ENCODE assay signal across 10 mouse cellular contexts in genomic region chr3:30160961-30161670, GRCm38 (mm10).
DNase-seq lines count a peak whose midpoint lies in the region; ATAC-seq and TF ChIP-seq lines count a peak whose summit lies in the region.
"Had no signal": no experiment of that assay in that cellular context is flagged by ENCODE, and none has a peak within 500 bp of the region (broad histone marks: within the 10 kb centered on the region; RNA-seq: fewer than 3 reads in every experiment).

No protein-coding gene starts in this region.

- H3K4me1 ChIP-seq in kidney, embryonic 15.5 days, result peaks cover 22% of the 10 kb centered on the region; the same call in 1 of the 2 replicates
- peaks cover 4% of the 10 kb centered on the region; the same call in 1 of the 2 replicates for H3K4me1 ChIP-seq in heart, embryonic 15.5 days (replicated peaks)
- peaks cover 15% of the 10 kb centered on the region for H3K4me1 ChIP-seq in lung, embryonic 16.5 days (replicated peaks; ENCODE audit: control insufficient read depth, insufficient read depth, low read length)

- POLR2A ChIA-PET in Patski (lab: Charles Lee), result no interaction called here

- no peak for TF ChIP-seq CTCF in Patski (IDR thresholded peaks at IDR 0.05)

- H3K9me3 ChIP-seq in kidney, embryonic 15.5 days (replicated peaks), result no peaks in the 10 kb centered on the region
- no peaks in the 10 kb centered on the region for H3K9me3 ChIP-seq in heart, embryonic 15.5 days (replicated peaks)
- H3K9me3 ChIP-seq in lung, embryonic 16.5 days (ENCODE audit: control insufficient read depth, low read length), result no peaks in the 10 kb centered on the region
- H3K9me3 ChIP-seq: forebrain, embryonic 12.5 days; midbrain, embryonic 13.5 days had no signal

- in situ Hi-C loops in Patski (cut with MboI; ENCODE audit: low pct_unique_long_range_greater_than_20kb), result no loop called here

- H3K36me3 ChIP-seq in kidney, embryonic 15.5 days, result no peaks in the 10 kb centered on the region
- H3K36me3 ChIP-seq in heart, embryonic 15.5 days, result no peaks in the 10 kb centered on the region
- H3K36me3 ChIP-seq in lung, embryonic 16.5 days (ENCODE audit: control insufficient read depth, insufficient read depth, low read length), result no peaks in the 10 kb centered on the region
- H3K36me3 ChIP-seq: forebrain, embryonic 12.5 days; midbrain, embryonic 13.5 days had no signal

- no peak; the same call in 1 of the 2 replicates for ATAC-seq in kidney, embryonic 15.5 days (replicated peaks; ENCODE audit: low FRiP score)
- peak; percentile 44 for ATAC-seq in Patski
- no peak for ATAC-seq in heart, embryonic 15.5 days (replicated peaks; ENCODE audit: insufficient number of reproducible peaks, insufficient read depth, low FRiP score, low read depth)
- 0 out of 2 replicates have a peak, but pooled peaks have one; percentile 26 for ATAC-seq in lung, embryonic 16.5 days (ENCODE audit: low read depth)
- ATAC-seq: midbrain, embryonic 13.5 days had no signal

- 72% methylated on average over 5 of the region's 5 CpGs for WGBS in kidney, embryonic 15.5 days
- 54% methylated on average over 5 of the region's 5 CpGs for WGBS in heart, embryonic 15.5 days
- 57% methylated on average over 5 of the region's 5 CpGs for WGBS in lung, embryonic 16.5 days

- no peak overlapping the region for H3K4me3 ChIP-seq in kidney, embryonic 15.5 days (replicated peaks)
- H3K4me3 ChIP-seq in heart, embryonic 15.5 days, result no peak overlapping the region
- no peak overlapping the region for H3K4me3 ChIP-seq in lung, embryonic 16.5 days (ENCODE audit: low read length)
- H3K4me3 ChIP-seq: forebrain, embryonic 12.5 days; midbrain, embryonic 13.5 days had no signal

- H3K9ac ChIP-seq in kidney, embryonic 15.5 days, result no peak overlapping the region
- H3K9ac ChIP-seq in heart, embryonic 15.5 days, result no peak overlapping the region
- no peak overlapping the region for H3K9ac ChIP-seq in lung, embryonic 16.5 days (ENCODE audit: low read length)
- H3K9ac ChIP-seq: forebrain, embryonic 12.5 days; midbrain, embryonic 13.5 days had no signal

- H3K27ac ChIP-seq in kidney, embryonic 15.5 days, result 0 out of 2 replicates have a peak overlapping the region, but pooled peaks have one; percentile 14
- H3K27ac ChIP-seq in heart, embryonic 15.5 days, result peak overlapping the region; percentile 45
- H3K27ac ChIP-seq in lung, embryonic 16.5 days (ENCODE audit: low read length), result peak overlapping the region; percentile 32
- H3K27ac ChIP-seq: forebrain, embryonic 12.5 days; midbrain, embryonic 13.5 days had no signal

- CTCF ChIA-PET in Patski (lab: Charles Lee), result interaction anchor here (0.8 to 1.8 kb wide), 5 partner anchors 8 to 162 kb away, joined by 3 to 5 read pairs (median 3); no protein-coding TSS in a partner anchor

- no peak overlapping the region for H3K4me2 ChIP-seq in kidney, embryonic 15.5 days
- 0 out of 2 replicates have a peak overlapping the region, but pooled peaks have one; percentile 13 for H3K4me2 ChIP-seq in heart, embryonic 15.5 days
- H3K4me2 ChIP-seq in lung, embryonic 16.5 days (ENCODE audit: low read depth, low read length), result no peak overlapping the region
- H3K4me2 ChIP-seq: forebrain, embryonic 12.5 days; midbrain, embryonic 13.5 days had no signal

- DNase-seq in kidney, postnatal 4 days, result no peak
- DNase-seq in Patski (ENCODE audit: low read depth, low spot score), result no peak
- no peak for DNase-seq in frontal cortex, postnatal 10 days (ENCODE audit: low spot score in 2 of 2)
- no peak for DNase-seq in adipocyte (ENCODE audit: low spot score)
- no peak for DNase-seq in layer of hippocampus, adult 9-10 months (ENCODE audit: low spot score)

- no peaks in the 10 kb centered on the region for H3K27me3 ChIP-seq in kidney, embryonic 15.5 days
- H3K27me3 ChIP-seq in Patski, result peaks cover 4% of the 10 kb centered on the region
- no peaks in the 10 kb centered on the region for H3K27me3 ChIP-seq in heart, embryonic 15.5 days
- H3K27me3 ChIP-seq in lung, embryonic 16.5 days (ENCODE audit: control insufficient read depth, insufficient read depth, low read depth, low read length), result no peaks in the 10 kb centered on the region
- H3K27me3 ChIP-seq: midbrain, embryonic 13.5 days had no signal

Comparison
In these comparisons a context has a peak if more than half of its experiments do, and no peak if none do; other contexts are left out.
1. ATAC-seq: peak in Patski (single experiment) and lung, embryonic 16.5 days (single experiment); none in kidney, embryonic 15.5 days (single experiment) and heart, embryonic 15.5 days (single experiment).
2. Peak in every context shown above with its lines, with median percentiles within 50 percentile points of each other: H3K27ac ChIP-seq.